In genomic region chr11:98717904-98718303, GRCm38 (mm10) we compare ENCODE assay signal across 8 mouse cellular contexts. TPM values are rescaled to one million over a fixed set of nuclear protein-coding genes. Genes with fewer than 3 reads are reported as not detected.
DNase-seq lines count a peak whose midpoint lies in the region; ATAC-seq and TF ChIP-seq lines count a peak whose summit lies in the region.

No protein-coding gene starts in this region.

- no peaks in the 10 kb centered on the region for H3K27me3 ChIP-seq in liver, embryonic 12.5 days (replicated peaks)
- no peaks in the 10 kb centered on the region for H3K27me3 ChIP-seq in forebrain, embryonic 11.5 days (ENCODE audit: control insufficient read depth, insufficient read depth, low read length)
- no peaks in the 10 kb centered on the region for H3K27me3 ChIP-seq in hindbrain, embryonic 13.5 days
- no peaks in the 10 kb centered on the region for H3K27me3 ChIP-seq in midbrain, embryonic 12.5 days
- H3K27me3 ChIP-seq in testis, adult 2 months (ENCODE audit: control insufficient read depth, insufficient read depth, low read length): no peaks in the 10 kb centered on the region

- peak; percentile 80 for TF ChIP-seq CTCF in brain, embryonic 14.5 days (IDR thresholded peaks at IDR 0.05; ENCODE audit: borderline replicate concordance, extremely low read depth, insufficient read depth, insufficient read length)
- TF ChIP-seq CTCF in testis, adult 2 months (IDR thresholded peaks at IDR 0.05; ENCODE audit: control insufficient read depth, insufficient read depth, insufficient replicate concordance, low read depth, low read length): peak; percentile 83

- no peak for ATAC-seq in liver, embryonic 12.5 days
- ATAC-seq in forebrain, embryonic 11.5 days (replicated peaks; ENCODE audit: low FRiP score): no peak
- ATAC-seq in hindbrain, embryonic 13.5 days (ENCODE audit: low FRiP score): no peak
- ATAC-seq in midbrain, embryonic 12.5 days (ENCODE audit: low FRiP score, low read depth): no peak

- peaks cover 32% of the 10 kb centered on the region for H3K4me1 ChIP-seq in liver, embryonic 12.5 days
- no peaks in the 10 kb centered on the region for H3K4me1 ChIP-seq in forebrain, embryonic 11.5 days (replicated peaks; ENCODE audit: control insufficient read depth, insufficient read depth, low read length)
- peaks cover 13% of the 10 kb centered on the region for H3K4me1 ChIP-seq in hindbrain, embryonic 13.5 days (replicated peaks)
- peaks cover 9% of the 10 kb centered on the region for H3K4me1 ChIP-seq in midbrain, embryonic 12.5 days
- no peaks in the 10 kb centered on the region; the same call in 1 of the 2 replicates for H3K4me1 ChIP-seq in testis, adult 2 months (ENCODE audit: control insufficient read depth, insufficient read depth, low read length)

- peaks cover 66% of the 10 kb centered on the region for H3K36me3 ChIP-seq in liver, embryonic 12.5 days
- no peaks in the 10 kb centered on the region; the same call in 1 of the 2 replicates for H3K36me3 ChIP-seq in forebrain, embryonic 11.5 days (ENCODE audit: control insufficient read depth, insufficient read depth, low read length)
- peaks cover 64% of the 10 kb centered on the region for H3K36me3 ChIP-seq in hindbrain, embryonic 13.5 days
- H3K36me3 ChIP-seq in midbrain, embryonic 12.5 days: peaks cover 61% of the 10 kb centered on the region
- no peaks in the 10 kb centered on the region; the same call in 1 of the 2 replicates for H3K36me3 ChIP-seq in testis, adult 2 months (ENCODE audit: control insufficient read depth, insufficient read depth, low read length)

- DNase-seq in liver: peak; percentile 58
- peak; percentile 60 for DNase-seq in brain, embryonic 14.5 days (ENCODE audit: low read depth)
- DNase-seq in forebrain, embryonic 11.5 days (ENCODE audit: low spot score): peak; percentile 84
- DNase-seq in left cerebral cortex, adult 9 months (ENCODE audit: low spot score in 2 of 2): peak; percentile 55 to 87

- no peak overlapping the region for H3K27ac ChIP-seq in liver, embryonic 12.5 days
- no peak overlapping the region for H3K27ac ChIP-seq in forebrain, embryonic 11.5 days (ENCODE audit: low read depth, low read length)
- peak overlapping the region; percentile 30; the same call in 1 of the 2 replicates for H3K27ac ChIP-seq in hindbrain, embryonic 13.5 days
- H3K27ac ChIP-seq in midbrain, embryonic 12.5 days (replicated peaks): 0 out of 2 replicates have a peak overlapping the region, but pooled peaks have one; percentile 4
- H3K27ac ChIP-seq in testis, adult 2 months (ENCODE audit: control insufficient read depth, insufficient read depth, low read depth, low read length): no peak overlapping the region

- H3K9ac ChIP-seq in liver, embryonic 12.5 days: no peak overlapping the region
- no peak overlapping the region for H3K9ac ChIP-seq in forebrain, embryonic 11.5 days (ENCODE audit: low read length)
- H3K9ac ChIP-seq in hindbrain, embryonic 13.5 days: no peak overlapping the region
- no peak overlapping the region for H3K9ac ChIP-seq in midbrain, embryonic 12.5 days (replicated peaks)

- no peak overlapping the region for H3K4me2 ChIP-seq in liver, embryonic 12.5 days
- H3K4me2 ChIP-seq in forebrain, embryonic 11.5 days (ENCODE audit: low read depth, low read length, severe bottlenecking): no peak overlapping the region
- H3K4me2 ChIP-seq in hindbrain, embryonic 13.5 days: no peak overlapping the region
- no peak overlapping the region for H3K4me2 ChIP-seq in midbrain, embryonic 12.5 days (replicated peaks)

- no peaks in the 10 kb centered on the region for H3K9me3 ChIP-seq in liver, embryonic 12.5 days (replicated peaks)
- no peaks in the 10 kb centered on the region for H3K9me3 ChIP-seq in forebrain, embryonic 11.5 days (ENCODE audit: control insufficient read depth, low read length)
- H3K9me3 ChIP-seq in hindbrain, embryonic 13.5 days: no peaks in the 10 kb centered on the region
- H3K9me3 ChIP-seq in midbrain, embryonic 12.5 days: no peaks in the 10 kb centered on the region

- whole genome bisulfite sequencing in liver, embryonic 12.5 days (ENCODE audit: insufficient replicate concordance): 32% methylated on average over 13 of the region's 13 CpGs
- 21% methylated on average over 13 of the region's 13 CpGs for WGBS in forebrain, embryonic 11.5 days
- 21% methylated on average over 13 of the region's 13 CpGs for WGBS in hindbrain, embryonic 13.5 days
- WGBS in midbrain, embryonic 12.5 days: 18% methylated on average over 13 of the region's 13 CpGs

- no peak for TF ChIP-seq POLR2A in brain, embryonic 14.5 days (IDR thresholded peaks at IDR 0.05; ENCODE audit: borderline replicate concordance, extremely low read depth, insufficient read depth, insufficient read length, poor library complexity, severe bottlenecking)
- TF ChIP-seq POLR2A in testis, adult 2 months (IDR thresholded peaks at IDR 0.05; ENCODE audit: control insufficient read depth, low read depth, low read length): no peak

- no peak overlapping the region for H3K4me3 ChIP-seq in liver, embryonic 12.5 days
- H3K4me3 ChIP-seq in forebrain, embryonic 11.5 days (ENCODE audit: low read depth, low read length): no peak overlapping the region
- H3K4me3 ChIP-seq in hindbrain, embryonic 13.5 days: no peak overlapping the region
- H3K4me3 ChIP-seq in midbrain, embryonic 12.5 days: no peak overlapping the region
- H3K4me3 ChIP-seq in testis, adult 2 months (ENCODE audit: control insufficient read depth, low read depth, low read length): no peak overlapping the region

RNA-seq across cellular contexts. Expression of gene Med24, which starts 11.3 kb away (rescaled TPM):
- polyA plus RNA-seq in liver, embryonic 12.5 days (2016; fragmentation: Nextera tagmentation; extraction: Ambion mirVana): 42.0 and 43.7 TPM in 2 replicates
- 134 and 170 TPM in 2 replicates for polyA plus RNA-seq in brain, embryonic 14.5 days (2012; rRNA removed)
- 75.9 and 76.6 TPM in 2 replicates for polyA plus RNA-seq in forebrain, embryonic 11.5 days (2014; fragmentation: Nextera tagmentation; extraction: Ambion mirVana)
- 72.4 and 75.2 TPM in 2 replicates for polyA plus RNA-seq in hindbrain, embryonic 13.5 days (2015; fragmentation: Nextera tagmentation; extraction: Ambion mirVana)
- polyA plus RNA-seq in midbrain, embryonic 12.5 days (2016; fragmentation: Nextera tagmentation; extraction: Ambion mirVana): 96.5 and 97.7 TPM in 2 replicates
- polyA plus RNA-seq in testis, adult 2 months (2012; rRNA removed): 96.6 and 106 TPM in 2 replicates

RNA-seq across cellular contexts. Expression of gene Csf3, which starts 16.8 kb away (rescaled TPM):
- not detected in 2 replicates for polyA plus RNA-seq in liver, embryonic 12.5 days (2016; fragmentation: Nextera tagmentation; extraction: Ambion mirVana)
- polyA plus RNA-seq in brain, embryonic 14.5 days (2012; rRNA removed): 0.10 TPM in 1 of 2 replicates, not detected in the other
- polyA plus RNA-seq in forebrain, embryonic 11.5 days (2014; fragmentation: Nextera tagmentation; extraction: Ambion mirVana): not detected in 2 replicates
- not detected in 2 replicates for polyA plus RNA-seq in hindbrain, embryonic 13.5 days (2015; fragmentation: Nextera tagmentation; extraction: Ambion mirVana)
- polyA plus RNA-seq in midbrain, embryonic 12.5 days (2016; fragmentation: Nextera tagmentation; extraction: Ambion mirVana): not detected in 2 replicates
- polyA plus RNA-seq in testis, adult 2 months (2012; rRNA removed): 0.48 and 0.63 TPM in 2 replicates

RNA-seq across cellular contexts. Expression of gene Thra, which starts 22.5 kb away (rescaled TPM):
- 13.0 and 13.3 TPM in 2 replicates for polyA plus RNA-seq in liver, embryonic 12.5 days (2016; fragmentation: Nextera tagmentation; extraction: Ambion mirVana)
- 600 and 616 TPM in 2 replicates for polyA plus RNA-seq in brain, embryonic 14.5 days (2012; rRNA removed)
- 35.9 and 36.9 TPM in 2 replicates for polyA plus RNA-seq in forebrain, embryonic 11.5 days (2014; fragmentation: Nextera tagmentation; extraction: Ambion mirVana)
- polyA plus RNA-seq in hindbrain, embryonic 13.5 days (2015; fragmentation: Nextera tagmentation; extraction: Ambion mirVana): 117 and 122 TPM in 2 replicates
- 45.3 and 47.6 TPM in 2 replicates for polyA plus RNA-seq in midbrain, embryonic 12.5 days (2016; fragmentation: Nextera tagmentation; extraction: Ambion mirVana)
- polyA plus RNA-seq in testis, adult 2 months (2012; rRNA removed): 14.4 and 18.9 TPM in 2 replicates

RNA-seq across cellular contexts. Expression of gene Psmd3, which starts 35.5 kb away (rescaled TPM):
- polyA plus RNA-seq in liver, embryonic 12.5 days (2016; fragmentation: Nextera tagmentation; extraction: Ambion mirVana): 201 and 202 TPM in 2 replicates
- polyA plus RNA-seq in brain, embryonic 14.5 days (2012; rRNA removed): 201 and 217 TPM in 2 replicates
- 208 and 220 TPM in 2 replicates for polyA plus RNA-seq in forebrain, embryonic 11.5 days (2014; fragmentation: Nextera tagmentation; extraction: Ambion mirVana)
- 176 and 182 TPM in 2 replicates for polyA plus RNA-seq in hindbrain, embryonic 13.5 days (2015; fragmentation: Nextera tagmentation; extraction: Ambion mirVana)
- 234 and 244 TPM in 2 replicates for polyA plus RNA-seq in midbrain, embryonic 12.5 days (2016; fragmentation: Nextera tagmentation; extraction: Ambion mirVana)
- polyA plus RNA-seq in testis, adult 2 months (2012; rRNA removed): 70.2 and 78.9 TPM in 2 replicates

RNA-seq across cellular contexts. Expression of gene Gsdma, which starts 53.8 kb away (rescaled TPM):
- polyA plus RNA-seq in liver, embryonic 12.5 days (2016; fragmentation: Nextera tagmentation; extraction: Ambion mirVana): not detected in 2 replicates
- 0.09 TPM in 1 of 2 replicates, not detected in the other for polyA plus RNA-seq in brain, embryonic 14.5 days (2012; rRNA removed)
- not detected in 2 replicates for polyA plus RNA-seq in forebrain, embryonic 11.5 days (2014; fragmentation: Nextera tagmentation; extraction: Ambion mirVana)
- polyA plus RNA-seq in hindbrain, embryonic 13.5 days (2015; fragmentation: Nextera tagmentation; extraction: Ambion mirVana): 0.05 TPM in 1 of 2 replicates, not detected in the other
- not detected in 2 replicates for polyA plus RNA-seq in midbrain, embryonic 12.5 days (2016; fragmentation: Nextera tagmentation; extraction: Ambion mirVana)
- 5.5 and 6.7 TPM in 2 replicates for polyA plus RNA-seq in testis, adult 2 months (2012; rRNA removed)

Comparison
In these comparisons a context has a peak if more than half of its experiments do, and no peak if none do; other contexts are left out.
1. H3K27ac ChIP-seq: peak in hindbrain, embryonic 13.5 days (single experiment) and midbrain, embryonic 12.5 days (single experiment); none in liver, embryonic 12.5 days (single experiment), forebrain, embryonic 11.5 days (single experiment) and testis, adult 2 months (single experiment).
2. Peak in every context shown above with its lines, with median percentiles within 50 percentile points of each other: DNase-seq.